Mouse (Mus musculus): ENCODE measurements around the gene Fetub.

- TF ChIP-seq CTCF (IDR thresholded peaks at IDR 0.05; ENCODE audit: borderline replicate concordance, control insufficient read depth, extremely low read depth, insufficient read depth, low read length, poor library complexity) (no peak), POLR2A (IDR thresholded peaks at IDR 0.05; ENCODE audit: control insufficient read depth, extremely low read depth, insufficient read depth, low read length, poor library complexity) (no peak)
Observed at GRCm38 (mm10) chr16:22886726-22887125, 31.4 kb upstream of the Fetub start.
